Mouse (Mus musculus): ENCODE measurements around the gene Gm11985. TPM values are rescaled to one million over a fixed set of nuclear protein-coding genes. Genes with fewer than 3 reads are reported as not detected.

Gm11985 gene
- total RNA-seq, 4 experiments from 2014 or later, result not detected

- DNase-seq (ENCODE audit: low spot score in 2 of 2), result no peak
These were observed 31.9 kb downstream of the Gm11985 start for GRCm38 (mm10) chr11:7156427-7156826.

GRCm38 (mm10) chr11:7153081-7153480 lies 35.3 kb downstream of the Gm11985 start:
- no peak for DNase-seq (ENCODE audit: low spot score in 2 of 2)

- no peak for DNase-seq (ENCODE audit: low spot score in 2 of 2)
These were observed 36.0 kb downstream of the Gm11985 start for GRCm38 (mm10) chr11:7152371-7152770.

- no peak for DNase-seq (ENCODE audit: low spot score in 2 of 2)
These were observed 37.9 kb downstream of the Gm11985 start for GRCm38 (mm10) chr11:7150511-7150910.

- DNase-seq (ENCODE audit: low spot score in 2 of 2), result no peak
These were observed 38.9 kb downstream of the Gm11985 start for GRCm38 (mm10) chr11:7149471-7149870.

- DNase-seq (ENCODE audit: low spot score in 2 of 2), result no peak
These were observed 40.4 kb downstream of the Gm11985 start for GRCm38 (mm10) chr11:7147945-7148344.

- DNase-seq (ENCODE audit: low spot score in 2 of 2), result no peak
These were observed 40.8 kb downstream of the Gm11985 start for GRCm38 (mm10) chr11:7147536-7147935.

- DNase-seq (ENCODE audit: low spot score in 2 of 2), result no peak
These were observed 43.1 kb downstream of the Gm11985 start for GRCm38 (mm10) chr11:7145221-7145620.

GRCm38 (mm10) chr11:7144369-7144768 lies 44.0 kb downstream of the Gm11985 start:
- DNase-seq (ENCODE audit: low spot score in 2 of 2), result no peak

- no peak for DNase-seq (ENCODE audit: low spot score in 2 of 2)
These were observed 45.6 kb downstream of the Gm11985 start for GRCm38 (mm10) chr11:7142725-7143124.

- DNase-seq (ENCODE audit: low spot score in 2 of 2), result peak in 1 of 2 experiments; percentile 42
These were observed 47.9 kb downstream of the Gm11985 start for GRCm38 (mm10) chr11:7140449-7140848.

GRCm38 (mm10) chr11:7138370-7138769 lies 50.0 kb downstream of the Gm11985 start:
- no peak for DNase-seq (ENCODE audit: low spot score in 2 of 2)

GRCm38 (mm10) chr11:7136246-7136855 lies 52.0 kb downstream of the Gm11985 start:
- DNase-seq (ENCODE audit: low spot score in 2 of 2), result no peak

- no peak for DNase-seq (ENCODE audit: low spot score in 2 of 2)
These were observed 52.6 kb downstream of the Gm11985 start for GRCm38 (mm10) chr11:7135763-7136162.

- DNase-seq (ENCODE audit: low spot score in 2 of 2), result no peak
These were observed 53.1 kb downstream of the Gm11985 start for GRCm38 (mm10) chr11:7135301-7135700.

GRCm38 (mm10) chr11:7134319-7134718 lies 54.0 kb downstream of the Gm11985 start:
- peak; percentile 57 to 61 for DNase-seq (ENCODE audit: low spot score in 2 of 2)

- DNase-seq (ENCODE audit: low spot score in 2 of 2), result no peak
These were observed 54.6 kb downstream of the Gm11985 start for GRCm38 (mm10) chr11:7133736-7134135.

Other genes with a start within 250 kb of the Gm11985 start
- gene Adcy1, start 125.1 kb downstream of the Gm11985 start, total RNA-seq (2022), result 100 to 1,000 TPM; 290 to 360 (median 312) TPM
- gene Igfbp1, start 9.2 kb upstream of the Gm11985 start, total RNA-seq (2022), result not detected
- 10 to 100 TPM; 10.3 to 14.5 (median 11.6) TPM for gene Igfbp3, start 25.4 kb upstream of the Gm11985 start, total RNA-seq (2022)

Data from layer of hippocampus, adult 8-10 months (tissue).